Mouse (Mus musculus) left cerebral cortex, adult 2 months (tissue): ENCODE results near the gene Myh7. TPM values are rescaled to one million over a fixed set of nuclear protein-coding genes. Genes with fewer than 3 reads are reported as not detected.
"Not testable (repeated sequence)": the region's sequence is repeated elsewhere in the genome, so short reads cannot be mapped to it uniquely, and the experiment has no call there.

Experiments
- DNase-seq, 2 experiments: peaks; one replicate each; pipeline ENCODE4 v3.0.0; 2021 to 2022; ENCODE audit warnings: low spot score in 2 of 2, mixed read lengths in 1 of 2; ENCODE audit errors: extremely low spot score in 1 of 2
- H3K27ac ChIP-seq: fragments of 200-600 bp; 2 replicates; pipeline ENCODE4 v1.8.1; 2022
- H3K4me3 ChIP-seq: fragments of 200-600 bp; 2 replicates; pipeline ENCODE4 v1.8.1; 2022
- CTCF ChIP-seq: fragments of 200-600 bp; IDR thresholded peaks from 2 replicates; pipeline ENCODE4 v1.8.1; 2022; ENCODE audit warnings: antibody characterized with exemption, mild to moderate bottlenecking, moderate library complexity
- intact Hi-C: fragments of 180-260 bp; cut with DNase I; formaldehyde crosslinking; loops from one replicate; pipeline ENCODE4 v1.15.1; 2025
- total RNA-seq, 2 experiments: library from RNA; stranded (reverse); gene quantifications; 2 replicates each; pipeline ENCODE4 v1.2.3; 2021

Myh7 gene
- total RNA-seq, 2 experiments from 2014 or later = 22.1 to 24.2 TPM

GRCm38 (mm10) chr14:55002687-55003120 lies 8.3 kb upstream of the Myh7 start:
- intact Hi-C loops = loop anchor here (5.0 kb wide), 1 partner anchor 35 kb away; the partner anchor contains the start of gene Myh6
- H3K27ac ChIP-seq = no peak overlapping the region
- no peak overlapping the region for H3K4me3 ChIP-seq
- no peak for DNase-seq
- no peak for TF ChIP-seq CTCF

- TF ChIP-seq CTCF = no peak
- DNase-seq = no peak
- Histone ChIP-seq H3K27ac (no peak overlapping the region), H3K4me3 (no peak overlapping the region)
- intact Hi-C loops = loop anchor here (5.0 kb wide), 1 partner anchor 35 kb away; the partner anchor contains the start of gene Myh6
Measured at GRCm38 (mm10) chr14:55001938-55002686, 7.7 kb upstream of the Myh7 start.

- TF ChIP-seq CTCF = no peak; the same call in 1 of the 2 replicates
- DNase-seq = no peak
- intact Hi-C loops = loop anchor here (5.0 kb wide), 1 partner anchor 34 kb away; the partner anchor contains the start of gene Myh6
- Histone ChIP-seq H3K4me3 (no peak overlapping the region), H3K27ac (no peak overlapping the region)
Measured at GRCm38 (mm10) chr14:55001446-55001845, 7.0 kb upstream of the Myh7 start.

GRCm38 (mm10) chr14:55000814-55001213 lies 6.4 kb upstream of the Myh7 start:
- no peak for DNase-seq
- no peak overlapping the region for H3K4me3 ChIP-seq
- TF ChIP-seq CTCF = no peak
- H3K27ac ChIP-seq = no peak overlapping the region
- intact Hi-C loops = loop anchor here (5.0 kb wide), 1 partner anchor 34 kb away; the partner anchor contains the start of gene Myh6

DNA sequence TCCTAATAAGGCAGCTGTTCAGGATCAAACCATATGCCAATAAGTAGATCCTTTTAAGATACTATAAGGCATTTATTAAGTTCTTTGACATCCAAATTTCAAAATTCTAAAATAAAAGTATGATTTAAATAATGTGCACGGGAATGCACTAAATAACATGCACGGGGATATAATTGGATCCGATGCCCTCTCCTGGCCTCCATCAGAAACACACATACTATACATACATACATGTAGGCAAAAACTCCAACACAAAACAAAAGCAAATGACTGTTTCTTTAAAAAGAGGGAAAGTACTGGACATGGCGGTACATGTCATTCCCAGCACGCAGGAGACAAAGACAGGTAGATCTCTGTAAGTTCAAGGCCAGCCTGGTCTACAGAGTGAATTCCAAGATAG lies 5.4 kb upstream of the Myh7 start:
- not testable (repeated sequence) for DNase-seq, H3K27ac ChIP-seq, H3K4me3 ChIP-seq
- intact Hi-C loops = loop anchor here (5.0 kb wide), 1 partner anchor 33 kb away; the partner anchor contains the start of gene Myh6
- peak; percentile 24; the same call in 1 of the 2 replicates for TF ChIP-seq CTCF

DNA sequence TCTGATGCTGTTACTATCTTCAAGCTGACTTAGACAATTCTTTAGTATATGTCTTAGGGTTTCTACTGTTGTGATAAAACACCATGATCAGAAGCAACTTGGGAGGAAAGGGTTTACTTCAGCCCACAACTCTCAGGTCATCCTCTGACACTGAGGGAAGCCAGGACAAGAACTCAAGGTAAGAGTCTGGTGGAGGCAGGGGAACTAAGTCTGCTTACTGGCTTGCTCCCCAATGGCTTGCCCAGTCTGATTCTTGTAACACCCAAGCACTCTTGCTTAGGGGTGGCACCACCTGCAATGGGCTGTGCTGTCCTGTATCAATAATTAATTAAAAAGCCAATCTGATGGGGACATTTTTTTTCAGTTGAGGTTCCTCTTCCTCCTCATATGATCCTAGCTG lies 4.3 kb upstream of the Myh7 start:
- intact Hi-C loops = no loop called here
- DNase-seq = no peak
- TF ChIP-seq CTCF = no peak
- Histone ChIP-seq H3K27ac (no peak overlapping the region), H3K4me3 (no peak overlapping the region)

DNA sequence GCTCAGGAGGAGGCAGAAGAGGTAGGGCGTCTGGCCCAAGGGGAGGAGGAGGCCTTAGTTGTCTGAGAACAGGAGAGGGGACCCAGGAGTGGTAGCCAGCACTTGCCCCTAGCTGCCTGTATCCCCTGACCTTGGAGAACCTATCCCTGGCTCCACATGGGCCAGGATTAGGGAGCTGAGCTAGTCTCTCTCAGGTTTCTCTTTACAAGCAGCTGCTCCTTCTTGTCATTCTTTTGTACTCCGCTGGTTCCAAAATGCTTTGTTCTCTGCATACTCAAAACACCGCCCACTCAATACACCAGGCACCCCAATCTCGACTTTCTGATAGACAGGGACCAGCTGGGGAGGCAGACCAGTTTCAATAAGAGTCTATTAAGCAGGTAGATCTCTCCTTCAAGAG lies 2.9 kb upstream of the Myh7 start:
- Histone ChIP-seq H3K27ac (no peak overlapping the region), H3K4me3 (no peak overlapping the region)
- intact Hi-C loops = no loop called here
- no peak for DNase-seq
- no peak for TF ChIP-seq CTCF

GRCm38 (mm10) chr14:54996793-54997192 lies 2.4 kb upstream of the Myh7 start:
- Histone ChIP-seq H3K4me3 (no peak overlapping the region), H3K27ac (no peak overlapping the region)
- DNase-seq = no peak
- intact Hi-C loops = no loop called here
- TF ChIP-seq CTCF = no peak

DNA sequence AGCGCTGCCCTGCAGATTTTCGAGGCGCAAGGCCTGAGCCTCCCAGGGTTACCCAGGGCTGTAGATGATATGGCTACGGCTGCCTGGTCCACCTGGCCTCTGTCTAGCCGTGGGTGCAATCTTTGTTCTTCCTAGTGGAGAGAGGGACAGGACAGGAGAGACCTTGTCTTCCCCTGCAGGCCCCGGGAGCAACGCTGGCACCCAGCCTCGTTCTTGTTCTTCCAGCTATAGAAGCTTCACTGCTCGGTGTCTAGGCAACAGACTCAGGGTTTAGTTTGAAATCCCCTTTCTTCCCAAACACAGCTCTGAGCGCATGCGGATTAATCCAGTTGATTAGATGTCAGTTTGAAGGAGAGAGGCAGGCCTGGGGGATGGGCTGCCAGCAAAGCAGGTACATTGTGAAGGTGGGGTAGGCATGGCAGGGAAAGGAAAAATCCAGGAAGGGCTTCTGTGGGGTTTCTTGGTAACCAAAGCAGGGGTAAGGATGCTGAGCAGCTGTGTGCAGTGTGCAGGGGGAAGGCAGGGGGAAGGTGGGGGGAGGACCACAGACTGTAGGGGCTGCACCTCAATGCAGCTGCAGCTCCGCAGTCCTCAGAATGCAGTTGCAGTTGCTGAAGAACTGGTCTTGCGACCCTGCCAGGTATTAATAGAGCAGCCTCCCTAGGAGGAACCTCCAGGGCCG lies 1.2 kb upstream of the Myh7 start:
- intact Hi-C loops = no loop called here
- H3K27ac ChIP-seq = peak overlapping the region; percentile 50

DNA sequence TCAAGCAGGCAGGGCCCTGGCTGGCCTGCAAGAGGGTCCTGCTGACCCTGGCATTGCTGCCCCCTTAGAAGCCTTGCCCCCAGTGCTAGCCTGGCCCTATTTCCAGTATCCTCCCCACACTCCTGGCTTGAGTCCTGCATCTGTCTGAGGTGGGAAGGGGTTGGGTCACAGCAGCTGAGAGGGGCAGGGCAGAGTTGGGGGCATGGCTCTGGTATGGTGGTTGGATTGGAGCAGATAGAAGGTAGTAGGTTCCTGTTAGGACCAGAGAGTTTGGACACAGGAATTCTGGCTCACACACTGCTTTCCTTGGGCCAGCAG lies 402 bp upstream of the Myh7 start:
- no peak for DNase-seq
- H3K4me3 ChIP-seq = no peak overlapping the region
- no peak overlapping the region for H3K27ac ChIP-seq
- TF ChIP-seq CTCF = no peak
- intact Hi-C loops = no loop called here

More for the DNA sequence above, 1.2 kb upstream of the Myh7 start:
- TF ChIP-seq CTCF = no peak
- DNase-seq = peak in 1 of 2 experiments; percentile 56
- H3K4me3 ChIP-seq = no peak overlapping the region

GRCm38 (mm10) chr14:54993636-54994035 lies 790 bp downstream of the Myh7 start:
- TF ChIP-seq CTCF = no peak
- intact Hi-C loops = no loop called here
- no peak overlapping the region for H3K27ac ChIP-seq

GRCm38 (mm10) chr14:54992196-54992595 lies 2.2 kb downstream of the Myh7 start:
- intact Hi-C loops = no loop called here
- no peak for TF ChIP-seq CTCF
- no peak for DNase-seq
- H3K4me3 ChIP-seq = no peak overlapping the region
- no peak overlapping the region for H3K27ac ChIP-seq

More at GRCm38 (mm10) chr14:54993636-54994035, 790 bp downstream of the Myh7 start:
- no peak for DNase-seq
- H3K4me3 ChIP-seq = no peak overlapping the region
